Mouse (Mus musculus) E14TG2a.4 (cell line): Measurements from ENCODE around the gene Ccdc106.

ENCODE experiments used
- H3K27me3 ChIP-seq: 2 replicates; pipeline ENCODE4 v1.6.1; 2014; ENCODE audit warnings: low read length, control low read depth; ENCODE audit not compliant: insufficient read depth
- H3K36me3 ChIP-seq: 2 replicates; pipeline ENCODE4 v1.6.1; 2014; ENCODE audit warnings: low read length, control low read depth; ENCODE audit not compliant: insufficient read depth
- H3K4me1 ChIP-seq: replicated peaks from 2 replicates; pipeline ENCODE4 v1.6.1; 2014; ENCODE audit warnings: low read depth, low read length, control low read depth
- H3K4me3 ChIP-seq: replicated peaks from 2 replicates; pipeline ENCODE4 v1.5.1; 2014; ENCODE audit warnings: mild to moderate bottlenecking, low read length
- H3K9me3 ChIP-seq: 2 replicates; pipeline ENCODE4 v1.6.1; 2014; ENCODE audit warnings: low read length, control low read depth
- CTCF ChIP-seq: conservative IDR thresholded peaks from 2 replicates; pipeline ENCODE4 v1.5.1; 2014; ENCODE audit warnings: low read length
- NANOG ChIP-seq: IDR thresholded peaks from 2 replicates; pipeline ENCODE4 v1.6.1; 2014; ENCODE audit warnings: borderline replicate concordance, low read length, mixed read lengths
- POU5F1 ChIP-seq: IDR thresholded peaks from 2 replicates; pipeline ENCODE4 v1.6.1; 2014; ENCODE audit warnings: low read length, borderline replicate concordance

Ccdc106 gene

DNA sequence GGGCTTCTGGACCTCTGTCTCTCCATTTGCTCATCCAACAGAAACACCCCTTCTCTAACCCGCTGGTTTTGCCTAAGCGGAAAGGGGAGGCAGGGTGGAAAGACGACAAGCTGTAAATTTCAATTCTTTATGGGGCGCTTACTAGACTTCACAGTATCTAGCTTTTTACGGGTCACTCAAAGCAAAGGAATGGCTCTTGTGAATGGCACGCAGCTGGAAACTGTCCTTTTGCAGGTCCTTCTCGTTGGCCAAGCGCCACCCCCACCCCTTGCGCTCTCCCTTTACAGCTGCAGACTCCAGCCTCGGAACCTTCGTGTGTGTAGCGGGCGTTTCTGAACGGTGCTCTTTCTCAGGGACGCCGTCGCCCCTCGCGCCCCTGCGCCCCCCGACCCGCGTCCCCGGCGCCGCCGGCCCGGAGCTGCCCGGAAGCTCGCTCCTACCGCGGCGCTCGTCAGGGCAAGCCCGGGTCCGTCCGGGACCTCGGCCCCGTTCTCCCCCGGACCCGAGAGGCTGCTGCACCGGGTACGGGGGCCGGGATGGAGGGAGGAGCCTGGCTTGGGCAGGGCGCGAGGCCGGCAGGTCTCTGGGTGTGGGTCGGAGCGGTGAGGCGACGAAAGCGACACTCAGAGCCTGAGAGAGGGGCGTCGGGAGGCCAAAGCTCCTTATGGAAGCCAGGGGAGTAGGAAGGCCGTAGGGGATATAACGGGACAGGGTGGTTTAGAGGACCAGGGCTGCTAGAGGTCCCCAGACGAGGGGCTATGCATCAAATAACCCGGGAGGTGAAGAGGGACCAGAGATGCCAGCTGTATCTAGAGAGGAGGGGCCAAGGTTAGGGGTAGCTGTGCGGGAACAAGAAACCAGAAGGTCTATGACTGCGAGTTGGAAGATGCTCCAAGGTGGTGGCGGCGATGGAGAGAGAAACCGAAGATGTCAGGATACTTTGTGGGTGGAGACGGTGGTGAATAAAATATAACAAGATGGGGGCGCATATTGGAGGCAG is 31.1 kb downstream of the Ccdc106 start, which contains the start of gene Zfp580:
Zfp580 (plus strand) TSS at position 346 of the 1,000 bp plus-strand sequence.
- H3K4me3 ChIP-seq, result peak within 1 kb of the TSS; percentile 90
- H3K27me3 ChIP-seq, result peaks cover 56% of the 10 kb centered on the region
- peaks cover 53% of the 10 kb centered on the region for H3K4me1 ChIP-seq
- no peaks in the 10 kb centered on the region for H3K9me3 ChIP-seq
- H3K36me3 ChIP-seq, result no peaks in the 10 kb centered on the region
- no peak for TF ChIP-seq NANOG
- TF ChIP-seq CTCF, result no peak
- TF ChIP-seq POU5F1, result no peak

GRCm38 (mm10) chr7:5052438-5052837 is 32.1 kb downstream of the Ccdc106 start:
- peak overlapping the region; percentile 90 for H3K4me3 ChIP-seq
- H3K9me3 ChIP-seq, result no peaks in the 10 kb centered on the region
- H3K36me3 ChIP-seq, result no peaks in the 10 kb centered on the region
- no peak for TF ChIP-seq CTCF
- no peak for TF ChIP-seq NANOG
- TF ChIP-seq POU5F1, result no peak
- H3K4me1 ChIP-seq, result peaks cover 54% of the 10 kb centered on the region
- H3K27me3 ChIP-seq, result peaks cover 65% of the 10 kb centered on the region

GRCm38 (mm10) chr7:5052931-5053343 is 32.6 kb downstream of the Ccdc106 start:
- Histone ChIP-seq H3K9me3 (no peaks in the 10 kb centered on the region), H3K4me1 (peaks cover 59% of the 10 kb centered on the region)

DNA sequence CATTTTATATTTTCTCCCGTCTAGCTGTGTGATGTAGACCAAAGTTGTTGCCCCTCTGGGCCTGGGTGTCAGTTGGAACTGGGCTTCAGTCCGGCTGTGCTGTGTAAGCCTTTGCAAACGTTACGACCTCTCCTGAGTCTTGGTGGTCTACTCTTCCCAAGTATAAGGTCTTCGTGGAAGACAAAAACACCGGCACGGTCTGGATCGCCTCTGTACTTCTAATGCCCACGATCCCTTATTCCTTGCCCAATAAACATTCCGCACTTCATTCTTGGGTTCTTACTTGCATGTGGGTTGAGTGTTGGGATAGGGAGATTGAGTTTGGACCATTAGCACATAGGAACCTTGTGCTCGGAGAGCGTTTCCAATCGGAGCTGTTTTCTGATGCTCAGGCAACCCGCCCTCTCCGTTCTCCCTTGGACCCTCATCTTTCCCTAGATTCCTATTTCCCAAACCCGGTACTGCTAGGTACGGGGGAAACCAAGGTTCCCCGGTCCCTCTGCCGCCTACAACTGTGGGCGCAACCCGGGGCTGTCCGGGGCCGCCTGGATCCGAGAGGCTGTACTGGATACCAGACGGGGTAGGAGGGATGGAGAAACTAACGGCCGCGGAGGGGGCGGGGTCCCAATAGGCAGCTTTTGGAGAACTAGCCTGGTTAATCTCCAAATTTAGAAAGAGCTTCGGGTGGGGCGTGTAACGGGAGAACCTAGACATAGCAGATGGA is 33.3 kb downstream of the Ccdc106 start:
- H3K4me3 ChIP-seq, result peak overlapping the region; percentile 90
- TF ChIP-seq NANOG, result no peak
- TF ChIP-seq CTCF, result no peak
- no peak for TF ChIP-seq POU5F1
- peaks cover under 1% of the 10 kb centered on the region; the same call in 1 of the 2 replicates for H3K36me3 ChIP-seq
- peaks cover 77% of the 10 kb centered on the region for H3K27me3 ChIP-seq
- no peaks in the 10 kb centered on the region for H3K9me3 ChIP-seq
- H3K4me1 ChIP-seq, result peaks cover 63% of the 10 kb centered on the region

More at GRCm38 (mm10) chr7:5052931-5053343, 32.6 kb downstream of the Ccdc106 start:
- Histone ChIP-seq H3K36me3 (no peaks in the 10 kb centered on the region), H3K27me3 (peaks cover 70% of the 10 kb centered on the region), H3K4me3 (peak overlapping the region; percentile 90)
- TF ChIP-seq NANOG (no peak), CTCF (no peak), POU5F1 (no peak)

DNA sequence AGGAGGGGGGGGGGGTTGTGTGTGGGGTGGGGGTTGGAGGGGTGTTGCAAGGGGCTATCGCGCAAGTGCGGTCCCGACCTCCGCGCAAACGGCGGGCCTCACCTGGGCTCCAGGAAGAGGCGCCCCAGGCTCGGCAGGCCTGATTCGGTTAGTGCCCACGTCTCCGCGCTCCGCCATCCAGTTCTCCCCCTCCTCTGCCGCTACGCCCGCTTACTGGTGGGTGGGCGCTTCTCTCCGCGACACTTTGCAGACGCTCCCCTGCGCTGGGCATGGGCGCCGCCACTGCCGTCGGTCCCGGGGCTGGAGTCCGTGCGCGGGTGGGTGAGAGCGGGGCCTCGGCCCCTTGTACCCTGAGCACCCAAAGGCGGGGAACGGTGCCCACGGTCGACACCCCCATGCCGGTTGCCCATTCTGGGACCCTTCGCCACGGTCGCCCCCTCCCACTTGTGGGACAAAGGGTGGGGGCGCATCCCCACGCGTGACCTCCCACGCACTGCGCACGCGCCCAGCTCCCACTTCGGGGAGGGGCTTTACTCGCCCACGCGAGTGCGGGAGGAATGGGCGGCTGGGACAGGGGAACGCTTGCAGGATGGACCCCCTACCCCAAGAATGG is 36.4 kb downstream of the Ccdc106 start:
- Histone ChIP-seq H3K4me3 (peak overlapping the region; percentile 84), H3K36me3 (peaks cover 14% of the 10 kb centered on the region; the same call in 1 of the 2 replicates), H3K9me3 (no peaks in the 10 kb centered on the region), H3K27me3 (peaks cover 73% of the 10 kb centered on the region), H3K4me1 (peaks cover 70% of the 10 kb centered on the region)
- TF ChIP-seq CTCF (no peak), POU5F1 (no peak), NANOG (no peak)

DNA sequence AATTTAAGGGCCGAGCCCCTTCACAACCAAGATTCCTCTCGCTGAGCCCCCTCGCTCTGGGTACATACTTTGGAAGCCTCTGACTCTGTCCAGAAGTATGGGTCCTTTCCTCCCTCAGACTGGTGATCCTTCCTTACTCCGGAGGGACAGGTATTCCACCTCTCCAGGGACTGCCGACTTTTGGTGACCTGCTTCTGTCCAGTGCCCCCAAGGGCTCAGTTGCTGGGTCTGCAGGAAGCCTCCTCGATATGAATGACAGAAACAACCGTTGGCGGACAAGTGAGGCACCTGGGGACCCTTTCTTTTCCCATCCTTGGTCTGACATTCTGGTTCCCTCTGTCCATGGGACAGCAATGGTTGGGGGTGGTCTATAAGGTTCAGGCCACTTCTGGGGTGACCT is 37.0 kb downstream of the Ccdc106 start:
- Histone ChIP-seq H3K4me1 (peaks cover 64% of the 10 kb centered on the region), H3K27me3 (peaks cover 66% of the 10 kb centered on the region), H3K36me3 (peaks cover 14% of the 10 kb centered on the region; the same call in 1 of the 2 replicates), H3K4me3 (peak overlapping the region; percentile 84), H3K9me3 (no peaks in the 10 kb centered on the region)
- TF ChIP-seq CTCF (no peak), POU5F1 (no peak), NANOG (no peak)

- Histone ChIP-seq H3K36me3 (peaks cover 14% of the 10 kb centered on the region; the same call in 1 of the 2 replicates), H3K4me3 (peak overlapping the region; percentile 84), H3K9me3 (no peaks in the 10 kb centered on the region), H3K4me1 (peaks cover 60% of the 10 kb centered on the region), H3K27me3 (peaks cover 62% of the 10 kb centered on the region)
- TF ChIP-seq CTCF, result peak; percentile 18; the same call in 1 of the 2 replicates
- no peak for TF ChIP-seq NANOG
Measured at GRCm38 (mm10) chr7:5057804-5058203, 37.5 kb downstream of the Ccdc106 start.

DNA sequence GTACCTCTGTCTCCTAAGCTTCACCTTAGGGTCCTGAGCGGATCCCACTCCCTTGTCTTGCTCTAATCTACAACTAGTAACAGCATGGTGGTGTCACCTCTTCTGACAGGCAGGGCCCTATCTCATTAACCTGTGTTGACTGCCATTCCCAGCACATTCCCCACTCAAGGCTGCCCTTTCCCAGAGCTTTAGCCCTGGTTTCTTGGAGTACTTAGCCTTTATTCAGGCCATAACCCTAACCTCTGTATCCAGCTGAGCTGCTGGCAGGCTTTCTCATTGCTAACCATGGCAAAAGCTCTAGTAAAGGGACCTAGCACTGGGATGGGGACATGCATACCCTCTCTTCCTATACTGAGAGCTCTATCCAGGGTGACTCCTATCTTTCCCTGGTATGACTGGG is 38.3 kb downstream of the Ccdc106 start:
- H3K9me3 ChIP-seq, result no peaks in the 10 kb centered on the region
- peaks cover 54% of the 10 kb centered on the region for H3K27me3 ChIP-seq
- peaks cover 55% of the 10 kb centered on the region for H3K4me1 ChIP-seq
- H3K36me3 ChIP-seq, result peaks cover 14% of the 10 kb centered on the region; the same call in 1 of the 2 replicates
- H3K4me3 ChIP-seq, result no peak overlapping the region
- no peak for TF ChIP-seq NANOG
- TF ChIP-seq POU5F1, result no peak
- TF ChIP-seq CTCF, result no peak
